Mouse (Mus musculus) G1E (cell line): ENCODE data around the gene Dnajb14.

Source experiments
- CTCF ChIP-seq: IDR thresholded peaks from 2 replicates; pipeline ENCODE4 v1.5.1; 2012; ENCODE audit warnings: low read depth, low read length, inconsistent platforms, mixed read lengths
- GATA1 ChIP-seq: IDR thresholded peaks from 2 replicates; pipeline ENCODE4 v1.6.1; 2012; ENCODE audit warnings: borderline replicate concordance, low read length, inconsistent platforms, mixed read lengths
- POLR2AphosphoS5 ChIP-seq: IDR thresholded peaks from 2 replicates; pipeline ENCODE4 v1.6.1; 2012; ENCODE audit warnings: low read depth, low read length, inconsistent platforms; ENCODE audit not compliant: insufficient replicate concordance
- TAL1 ChIP-seq: conservative IDR thresholded peaks from 2 replicates; pipeline ENCODE4 v1.6.1; 2012; ENCODE audit warnings: low read depth, low read length, inconsistent platforms, mixed read lengths

- TF ChIP-seq CTCF = no peak
- no peak for TF ChIP-seq GATA1
- peak; percentile 83 for TF ChIP-seq TAL1
- no peak for TF ChIP-seq POLR2AphosphoS5
These were observed 76.3 kb downstream of the Dnajb14 start for GRCm38 (mm10) chr3:137943737-137944154.
